Mouse (Mus musculus): Measurements from ENCODE around the gene Cep57l1. TPM values are rescaled to one million over a fixed set of nuclear protein-coding genes. Genes with fewer than 3 reads are reported as not detected.

Gene Cep57l1
- polyA plus RNA-seq, 1 experiment from 2014 or later = 28.8 TPM

GRCm38 (mm10) chr10:41733214-41733613 is 76.5 kb downstream of the Cep57l1 start:
- no peak for ATAC-seq (ENCODE audit: low read depth)
- no peaks in the 10 kb centered on the region for H3K9me3 ChIP-seq (ENCODE audit: control insufficient read depth, low read length)
- no peak overlapping the region for H3K9ac ChIP-seq (ENCODE audit: low read length)
- H3K27ac ChIP-seq (ENCODE audit: low read length) = no peak overlapping the region
- H3K4me3 ChIP-seq (ENCODE audit: low read length) = no peak overlapping the region
- no peak overlapping the region for H3K4me2 ChIP-seq (ENCODE audit: low read depth, low read length)
- peaks cover 8% of the 10 kb centered on the region for H3K36me3 ChIP-seq (ENCODE audit: control insufficient read depth, insufficient read depth, low read length)
- H3K27me3 ChIP-seq (ENCODE audit: control insufficient read depth, insufficient read depth, low read depth, low read length) = no peaks in the 10 kb centered on the region
- WGBS = 88% methylated on average over 3 of the region's 3 CpGs
- no peaks in the 10 kb centered on the region for H3K4me1 ChIP-seq (replicated peaks; ENCODE audit: control insufficient read depth, insufficient read depth, low read length)

- Histone ChIP-seq H3K36me3 (ENCODE audit: control insufficient read depth, insufficient read depth, low read length) (peaks cover 8% of the 10 kb centered on the region), H3K4me1 (replicated peaks; ENCODE audit: control insufficient read depth, insufficient read depth, low read length) (no peaks in the 10 kb centered on the region)
- 85% methylated on average over 4 of the region's 4 CpGs for WGBS
Measured at GRCm38 (mm10) chr10:41731932-41732331, 77.7 kb downstream of the Cep57l1 start.

GRCm38 (mm10) chr10:41730746-41731145 is 78.9 kb downstream of the Cep57l1 start:
- no peak for ATAC-seq (ENCODE audit: low read depth)
- 90% methylated on average over 10 of the region's 10 CpGs for WGBS
- H3K4me3 ChIP-seq (ENCODE audit: low read length) = no peak overlapping the region
- H3K36me3 ChIP-seq (ENCODE audit: control insufficient read depth, insufficient read depth, low read length) = peaks cover 8% of the 10 kb centered on the region
- no peak overlapping the region for H3K9ac ChIP-seq (ENCODE audit: low read length)
- no peak overlapping the region for H3K27ac ChIP-seq (ENCODE audit: low read length)
- H3K27me3 ChIP-seq (ENCODE audit: control insufficient read depth, insufficient read depth, low read depth, low read length) = no peaks in the 10 kb centered on the region
- H3K4me2 ChIP-seq (ENCODE audit: low read depth, low read length) = no peak overlapping the region
- peaks cover 3% of the 10 kb centered on the region; the same call in 1 of the 2 replicates for H3K9me3 ChIP-seq (ENCODE audit: control insufficient read depth, low read length)
- H3K4me1 ChIP-seq (replicated peaks; ENCODE audit: control insufficient read depth, insufficient read depth, low read length) = no peaks in the 10 kb centered on the region

More at GRCm38 (mm10) chr10:41731932-41732331, 77.7 kb downstream of the Cep57l1 start:
- no peak overlapping the region for H3K4me2 ChIP-seq (ENCODE audit: low read depth, low read length)
- H3K4me3 ChIP-seq (ENCODE audit: low read length) = no peak overlapping the region
- no peaks in the 10 kb centered on the region for H3K27me3 ChIP-seq (ENCODE audit: control insufficient read depth, insufficient read depth, low read depth, low read length)
- H3K9me3 ChIP-seq (ENCODE audit: control insufficient read depth, low read length) = peaks cover 3% of the 10 kb centered on the region; the same call in 1 of the 2 replicates
- no peak for ATAC-seq (ENCODE audit: low read depth)
- H3K9ac ChIP-seq (ENCODE audit: low read length) = no peak overlapping the region
- H3K27ac ChIP-seq (ENCODE audit: low read length) = no peak overlapping the region

- Histone ChIP-seq H3K4me2 (ENCODE audit: low read depth, low read length) (no peak overlapping the region), H3K4me3 (ENCODE audit: low read length) (no peak overlapping the region), H3K27me3 (ENCODE audit: control insufficient read depth, insufficient read depth, low read depth, low read length) (no peaks in the 10 kb centered on the region), H3K4me1 (replicated peaks; ENCODE audit: control insufficient read depth, insufficient read depth, low read length) (no peaks in the 10 kb centered on the region), H3K9me3 (ENCODE audit: control insufficient read depth, low read length) (peaks cover 3% of the 10 kb centered on the region; the same call in 1 of the 2 replicates), H3K36me3 (ENCODE audit: control insufficient read depth, insufficient read depth, low read length) (peaks cover 8% of the 10 kb centered on the region), H3K9ac (ENCODE audit: low read length) (no peak overlapping the region), H3K27ac (ENCODE audit: low read length) (no peak overlapping the region)
- no peak for ATAC-seq (ENCODE audit: low read depth)
- 86% methylated on average over 9 of the region's 9 CpGs for WGBS
Measured at GRCm38 (mm10) chr10:41726215-41726614, 83.5 kb downstream of the Cep57l1 start.

GRCm38 (mm10) chr10:41719587-41719986 is 90.1 kb downstream of the Cep57l1 start:
- H3K4me2 ChIP-seq (ENCODE audit: low read depth, low read length) = no peak overlapping the region
- no peak for ATAC-seq (ENCODE audit: low read depth)
- 71% methylated on average over 9 of the region's 9 CpGs for WGBS
- H3K4me3 ChIP-seq (ENCODE audit: low read length) = no peak overlapping the region
- H3K36me3 ChIP-seq (ENCODE audit: control insufficient read depth, insufficient read depth, low read length) = no peaks in the 10 kb centered on the region
- no peak overlapping the region for H3K9ac ChIP-seq (ENCODE audit: low read length)
- no peaks in the 10 kb centered on the region for H3K9me3 ChIP-seq (ENCODE audit: control insufficient read depth, low read length)
- no peaks in the 10 kb centered on the region for H3K27me3 ChIP-seq (ENCODE audit: control insufficient read depth, insufficient read depth, low read depth, low read length)
- H3K27ac ChIP-seq (ENCODE audit: low read length) = no peak overlapping the region
- H3K4me1 ChIP-seq (replicated peaks; ENCODE audit: control insufficient read depth, insufficient read depth, low read length) = peaks cover 3% of the 10 kb centered on the region; the same call in 1 of the 2 replicates

- H3K4me1 ChIP-seq (replicated peaks; ENCODE audit: control insufficient read depth, insufficient read depth, low read length) = peaks cover 3% of the 10 kb centered on the region; the same call in 1 of the 2 replicates
- H3K9ac ChIP-seq (ENCODE audit: low read length) = no peak within 1 kb of the TSS
- H3K27ac ChIP-seq (ENCODE audit: low read length) = no peak within 1 kb of the TSS
- 0 out of 2 replicates have a peak, but pooled peaks have one; percentile 36 for ATAC-seq (ENCODE audit: low read depth)
- WGBS = 53% methylated on average over 15 of the region's 15 CpGs
- H3K27me3 ChIP-seq (ENCODE audit: control insufficient read depth, insufficient read depth, low read depth, low read length) = no peaks in the 10 kb centered on the region
- no peaks in the 10 kb centered on the region for H3K36me3 ChIP-seq (ENCODE audit: control insufficient read depth, insufficient read depth, low read length)
- H3K4me3 ChIP-seq (ENCODE audit: low read length) = no peak within 1 kb of the TSS
- no peaks in the 10 kb centered on the region for H3K9me3 ChIP-seq (ENCODE audit: control insufficient read depth, low read length)
- H3K4me2 ChIP-seq (ENCODE audit: low read depth, low read length) = peak within 1 kb of the TSS; percentile 6
Measured at GRCm38 (mm10) chr10:41716029-41716897, 93.4 kb downstream of the Cep57l1 start, which contains the start of gene Ccdc162. Ccdc162 (minus strand) TSS chr10:41716634.

- Histone ChIP-seq H3K27ac (ENCODE audit: low read length) (no peak overlapping the region), H3K4me1 (replicated peaks; ENCODE audit: control insufficient read depth, insufficient read depth, low read length) (peaks cover 3% of the 10 kb centered on the region; the same call in 1 of the 2 replicates), H3K36me3 (ENCODE audit: control insufficient read depth, insufficient read depth, low read length) (no peaks in the 10 kb centered on the region), H3K27me3 (ENCODE audit: control insufficient read depth, insufficient read depth, low read depth, low read length) (no peaks in the 10 kb centered on the region), H3K9me3 (ENCODE audit: control insufficient read depth, low read length) (no peaks in the 10 kb centered on the region), H3K9ac (ENCODE audit: low read length) (no peak overlapping the region), H3K4me3 (ENCODE audit: low read length) (no peak overlapping the region), H3K4me2 (ENCODE audit: low read depth, low read length) (no peak overlapping the region)
- 86% methylated on average over 14 of the region's 14 CpGs for WGBS
- no peak for ATAC-seq (ENCODE audit: low read depth)
Measured at GRCm38 (mm10) chr10:41715557-41715956, 94.1 kb downstream of the Cep57l1 start.

- Histone ChIP-seq H3K36me3 (ENCODE audit: control insufficient read depth, insufficient read depth, low read length) (no peaks in the 10 kb centered on the region), H3K4me2 (ENCODE audit: low read depth, low read length) (no peak overlapping the region), H3K27ac (ENCODE audit: low read length) (no peak overlapping the region), H3K4me1 (replicated peaks; ENCODE audit: control insufficient read depth, insufficient read depth, low read length) (peaks cover 3% of the 10 kb centered on the region; the same call in 1 of the 2 replicates), H3K9me3 (ENCODE audit: control insufficient read depth, low read length) (no peaks in the 10 kb centered on the region), H3K9ac (ENCODE audit: low read length) (no peak overlapping the region), H3K4me3 (ENCODE audit: low read length) (no peak overlapping the region), H3K27me3 (ENCODE audit: control insufficient read depth, insufficient read depth, low read depth, low read length) (no peaks in the 10 kb centered on the region)
- no peak for ATAC-seq (ENCODE audit: low read depth)
- 71% methylated on average over 7 of the region's 7 CpGs for WGBS
Measured at GRCm38 (mm10) chr10:41711467-41711866, 98.2 kb downstream of the Cep57l1 start.

- no peak overlapping the region for H3K4me2 ChIP-seq (ENCODE audit: low read depth, low read length)
- H3K4me1 ChIP-seq (replicated peaks; ENCODE audit: control insufficient read depth, insufficient read depth, low read length) = no peaks in the 10 kb centered on the region
- no peaks in the 10 kb centered on the region for H3K9me3 ChIP-seq (ENCODE audit: control insufficient read depth, low read length)
- ATAC-seq (ENCODE audit: low read depth) = no peak
- no peak overlapping the region for H3K9ac ChIP-seq (ENCODE audit: low read length)
- no peak overlapping the region for H3K4me3 ChIP-seq (ENCODE audit: low read length)
- no peaks in the 10 kb centered on the region for H3K36me3 ChIP-seq (ENCODE audit: control insufficient read depth, insufficient read depth, low read length)
- H3K27ac ChIP-seq (ENCODE audit: low read length) = no peak overlapping the region
- no peaks in the 10 kb centered on the region for H3K27me3 ChIP-seq (ENCODE audit: control insufficient read depth, insufficient read depth, low read depth, low read length)
- 68% methylated on average over 8 of the region's 8 CpGs for WGBS
Measured at GRCm38 (mm10) chr10:41710773-41711172, 98.9 kb downstream of the Cep57l1 start.
